Mouse (Mus musculus): ENCODE results near the gene Olfr1048. TPM values are rescaled to one million over a fixed set of nuclear protein-coding genes. Genes with fewer than 3 reads are reported as not detected.
"Not testable (repeated sequence)": the region's sequence is repeated elsewhere in the genome, so short reads cannot be mapped to it uniquely, and the experiment has no call there.

The Olfr1048 gene
- not detected in 2 replicates for polyA plus RNA-seq (2016; fragmentation: Nextera tagmentation; extraction: Ambion mirVana)

DNA sequence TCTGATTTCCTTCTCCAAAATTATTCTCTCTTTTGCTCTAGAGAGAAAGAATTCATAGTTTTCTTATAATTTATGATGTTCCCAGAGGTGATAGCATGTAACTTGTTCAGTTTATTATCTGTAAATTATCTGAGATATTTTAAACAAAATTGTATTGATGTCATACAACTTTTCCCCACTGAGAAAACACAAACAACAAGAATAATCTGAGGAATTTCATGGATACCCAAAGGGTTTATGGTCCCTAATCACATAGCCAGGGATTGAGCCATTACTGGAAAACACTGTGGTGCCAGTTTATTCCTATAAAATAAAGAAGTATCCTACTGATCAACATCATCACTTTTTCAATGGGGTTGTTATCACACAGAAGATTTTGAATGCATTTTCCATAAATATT, at the start of gene Olfr1048:
Gene Olfr1048, minus strand, starts transcription at position 101 of the 400 bp plus-strand sequence.
- DNase-seq (ENCODE audit: low spot score): no peak
- Histone ChIP-seq H3K9me3 (replicated peaks) (no peaks in the 10 kb centered on the region), H3K27me3 (ENCODE audit: low read depth, poor library complexity, severe bottlenecking) (no peaks in the 10 kb centered on the region), H3K4me1 (no peaks in the 10 kb centered on the region), H3K4me3 (no peak within 1 kb of the TSS), H3K36me3 (no peaks in the 10 kb centered on the region), H3K27ac (replicated peaks) (no peak within 1 kb of the TSS)

DNA sequence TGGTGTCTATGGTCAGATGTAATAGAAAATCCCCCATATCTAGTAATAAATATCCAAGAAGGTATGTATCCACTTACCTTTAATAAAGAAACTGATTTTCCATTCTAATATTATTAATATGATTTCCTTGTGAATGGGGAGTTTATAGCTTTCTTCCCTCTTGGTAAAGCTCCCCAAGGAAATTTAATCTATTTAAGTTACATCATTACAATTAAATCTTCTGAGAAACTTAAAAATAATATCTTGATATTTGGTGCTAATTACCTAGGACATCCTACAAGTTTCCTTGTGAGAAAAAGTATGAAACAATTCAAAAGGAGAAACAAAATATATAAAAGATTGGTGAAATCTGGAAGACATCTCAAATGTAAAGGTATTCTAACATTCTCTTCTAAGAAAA, 38.9 kb upstream of the Olfr1048 start, which contains the start of gene Olfr1051:
Gene Olfr1051, minus strand, starts transcription at position 101 of the 400 bp plus-strand sequence.
- DNase-seq (ENCODE audit: low spot score); H3K4me1 ChIP-seq; H3K27me3 ChIP-seq (ENCODE audit: low read depth, poor library complexity, severe bottlenecking); H3K9me3 ChIP-seq (replicated peaks); H3K36me3 ChIP-seq; H3K27ac ChIP-seq (replicated peaks); H3K4me3 ChIP-seq: not testable (repeated sequence)

DNA sequence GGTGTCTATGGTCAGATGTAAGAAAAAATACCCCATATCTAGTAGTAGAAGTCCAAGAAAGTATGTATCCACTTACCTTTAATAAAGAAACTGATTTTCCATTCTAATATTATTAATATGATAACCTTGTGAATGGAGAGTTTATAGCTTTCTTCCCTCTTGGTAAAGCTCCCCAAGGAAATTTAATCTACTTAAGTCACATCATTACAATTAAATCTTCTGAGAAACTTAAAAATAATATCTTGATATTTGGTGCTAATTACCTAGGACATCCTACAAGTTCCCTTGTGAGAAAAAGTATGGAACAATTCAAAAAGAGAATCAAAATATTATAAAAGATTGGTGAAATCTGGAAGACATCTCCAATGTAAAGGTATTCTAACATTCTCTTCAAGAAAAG, 18.1 kb upstream of the Olfr1048 start, which contains the start of gene Olfr1049:
Gene Olfr1049, minus strand, starts transcription at position 101 of the 400 bp plus-strand sequence.
- not testable (repeated sequence) for H3K4me3 ChIP-seq; H3K4me1 ChIP-seq; H3K9me3 ChIP-seq (replicated peaks); H3K36me3 ChIP-seq; H3K27me3 ChIP-seq (ENCODE audit: low read depth, poor library complexity, severe bottlenecking); DNase-seq (ENCODE audit: low spot score); H3K27ac ChIP-seq (replicated peaks)

DNA sequence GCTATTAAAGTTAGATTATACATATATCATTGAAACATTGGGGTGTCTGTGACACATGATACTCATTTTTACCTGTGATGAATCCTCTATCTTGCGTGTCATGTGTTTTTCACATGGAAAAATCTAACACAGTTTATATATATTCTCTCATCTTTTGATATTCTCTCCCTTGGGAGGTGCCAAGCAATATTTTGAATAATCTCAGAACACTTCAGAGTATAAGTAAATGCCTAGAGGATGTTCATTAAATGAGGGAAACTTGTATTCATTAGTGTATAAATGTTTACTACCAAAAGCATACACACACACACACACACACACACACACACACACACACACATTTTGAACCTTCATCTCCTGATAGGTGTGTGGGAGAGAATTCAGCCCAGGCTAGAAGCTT, 8.8 kb downstream of the Olfr1048 start, which contains the start of gene Olfr1047:
Gene Olfr1047, minus strand, starts transcription at position 101 of the 400 bp plus-strand sequence.
- no peaks in the 10 kb centered on the region for H3K9me3 ChIP-seq (replicated peaks)
- no peak for DNase-seq (ENCODE audit: low spot score)
- WGBS: 96% methylated on average over 1 of the region's 1 CpGs
- no peaks in the 10 kb centered on the region for H3K4me1 ChIP-seq
- no peaks in the 10 kb centered on the region for H3K27me3 ChIP-seq (ENCODE audit: low read depth, poor library complexity, severe bottlenecking)
- H3K27ac ChIP-seq (replicated peaks): no peak within 1 kb of the TSS
- H3K36me3 ChIP-seq: no peaks in the 10 kb centered on the region
- no peak within 1 kb of the TSS for H3K4me3 ChIP-seq

DNA sequence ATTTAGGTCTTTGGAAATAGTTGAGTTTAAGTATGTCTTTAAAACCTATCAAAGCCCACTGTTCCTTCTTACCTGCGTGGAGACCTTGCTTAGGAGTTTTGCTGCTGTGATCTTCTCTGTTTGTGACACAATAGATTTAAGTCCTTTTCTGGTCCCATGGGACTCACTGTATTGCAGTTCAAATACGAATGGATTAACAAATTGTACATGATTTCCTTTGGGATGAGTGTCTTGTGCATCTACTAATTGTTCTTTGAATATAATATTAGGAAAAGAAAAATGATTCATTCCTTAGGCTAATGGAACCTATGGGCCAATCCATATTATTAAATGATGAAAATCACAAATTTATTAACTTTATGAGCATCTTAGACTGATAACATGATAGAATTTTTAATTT, 20.9 kb downstream of the Olfr1048 start, which contains the start of gene Olfr1046:
Gene Olfr1046, minus strand, starts transcription at position 101 of the 400 bp plus-strand sequence.
- WGBS: 73% methylated on average over 2 of the region's 2 CpGs
- H3K27ac ChIP-seq (replicated peaks): no peak within 1 kb of the TSS
- DNase-seq (ENCODE audit: low spot score): no peak
- H3K4me1 ChIP-seq: no peaks in the 10 kb centered on the region
- H3K27me3 ChIP-seq (ENCODE audit: low read depth, poor library complexity, severe bottlenecking): no peaks in the 10 kb centered on the region
- no peaks in the 10 kb centered on the region for H3K9me3 ChIP-seq (replicated peaks)
- no peak within 1 kb of the TSS for H3K4me3 ChIP-seq
- H3K36me3 ChIP-seq: no peaks in the 10 kb centered on the region

DNA sequence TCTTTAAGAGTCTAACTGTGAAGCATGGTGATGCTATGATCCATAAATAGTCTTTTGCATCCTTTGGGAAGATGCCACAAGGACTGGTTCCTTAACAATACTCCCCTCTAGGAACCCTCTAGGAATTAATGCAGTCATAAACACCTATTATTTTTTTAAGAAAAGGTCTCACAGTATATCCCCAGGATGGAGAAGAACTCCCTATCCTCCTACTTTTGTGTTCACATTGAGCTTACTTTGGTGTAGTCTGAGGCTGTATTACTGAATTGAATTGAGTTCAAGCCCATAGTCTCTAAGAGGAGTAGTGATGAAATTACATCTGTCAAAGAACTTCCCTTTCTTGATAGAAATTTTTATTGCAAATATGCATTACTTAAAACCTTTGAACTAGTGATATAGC, 37.2 kb downstream of the Olfr1048 start, which contains the start of gene Olfr1045:
Gene Olfr1045, minus strand, starts transcription at position 101 of the 400 bp plus-strand sequence.
- Histone ChIP-seq H3K36me3 (no peaks in the 10 kb centered on the region), H3K4me1 (no peaks in the 10 kb centered on the region), H3K4me3 (no peak within 1 kb of the TSS), H3K9me3 (replicated peaks) (no peaks in the 10 kb centered on the region), H3K27me3 (ENCODE audit: low read depth, poor library complexity, severe bottlenecking) (no peaks in the 10 kb centered on the region), H3K27ac (replicated peaks) (no peak within 1 kb of the TSS)
- DNase-seq (ENCODE audit: low spot score): no peak

DNA sequence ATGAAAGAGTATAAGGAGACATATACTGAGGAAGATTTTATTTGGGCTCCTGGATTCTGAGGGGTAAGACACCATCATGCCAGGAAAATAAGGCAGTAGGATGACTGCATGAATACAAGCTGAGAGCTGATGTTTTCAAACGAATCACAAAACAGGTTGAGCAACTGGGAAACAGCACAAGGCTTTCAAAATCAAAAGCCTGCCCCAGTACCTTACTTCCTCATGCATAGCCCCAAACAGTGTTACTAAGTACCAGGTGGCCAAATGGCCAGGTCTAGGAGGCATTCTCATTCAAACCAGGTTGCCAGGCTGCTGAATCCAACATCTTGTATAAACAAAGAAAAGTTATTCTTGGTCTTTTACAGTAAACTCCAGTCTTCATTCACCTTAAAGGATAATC, 44.2 kb downstream of the Olfr1048 start:
- DNase-seq (ENCODE audit: low spot score): no peak
- Histone ChIP-seq H3K9me3 (replicated peaks) (no peaks in the 10 kb centered on the region), H3K27me3 (ENCODE audit: low read depth, poor library complexity, severe bottlenecking) (no peaks in the 10 kb centered on the region), H3K36me3 (no peaks in the 10 kb centered on the region), H3K4me3 (no peak overlapping the region), H3K27ac (replicated peaks) (no peak overlapping the region), H3K4me1 (no peaks in the 10 kb centered on the region)
- WGBS: 63% methylated on average over 1 of the region's 1 CpGs

DNA sequence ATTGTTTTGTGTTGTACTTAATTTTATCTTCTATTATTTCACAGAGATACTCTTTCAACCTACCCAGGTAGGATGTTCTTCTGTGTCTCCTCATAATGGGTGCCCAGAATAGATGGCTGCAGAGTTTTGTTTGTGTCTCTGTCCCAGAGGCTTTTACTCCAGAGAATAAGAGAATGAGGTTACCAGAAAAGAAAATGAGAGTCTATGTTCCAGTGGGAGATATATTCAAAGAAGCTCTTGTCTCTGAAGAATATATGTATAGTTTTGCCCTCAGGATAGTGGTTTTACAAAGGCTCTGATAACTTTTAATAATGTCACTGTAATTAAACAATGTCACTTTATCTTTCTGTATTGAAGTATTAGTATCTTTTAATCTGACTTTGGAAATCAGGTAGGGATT, 54.5 kb downstream of the Olfr1048 start, which contains the start of gene Olfr52:
Gene Olfr52, minus strand, starts transcription at position 101 of the 400 bp plus-strand sequence.
- Histone ChIP-seq H3K36me3 (no peaks in the 10 kb centered on the region), H3K4me3 (no peak within 1 kb of the TSS), H3K27me3 (ENCODE audit: low read depth, poor library complexity, severe bottlenecking) (no peaks in the 10 kb centered on the region), H3K4me1 (no peaks in the 10 kb centered on the region), H3K9me3 (replicated peaks) (no peaks in the 10 kb centered on the region), H3K27ac (replicated peaks) (no peak within 1 kb of the TSS)
- no peak for DNase-seq (ENCODE audit: low spot score)

Other genes starting within 250 kb of the Olfr1048 start
- gene Olfr1031, start 250.0 kb downstream of the Olfr1048 start, polyA plus RNA-seq (2016; fragmentation: Nextera tagmentation; extraction: Ambion mirVana): not detected in 2 replicates
- not detected in 2 replicates for gene Olfr1032, start 234.7 kb downstream of the Olfr1048 start, polyA plus RNA-seq (2016; fragmentation: Nextera tagmentation; extraction: Ambion mirVana)
- not detected in 2 replicates for gene Olfr1033, start 219.7 kb downstream of the Olfr1048 start, polyA plus RNA-seq (2016; fragmentation: Nextera tagmentation; extraction: Ambion mirVana)
- not detected in 2 replicates for gene Olfr1034, start 194.4 kb downstream of the Olfr1048 start, polyA plus RNA-seq (2016; fragmentation: Nextera tagmentation; extraction: Ambion mirVana)
- gene Olfr1036, start 166.3 kb downstream of the Olfr1048 start, polyA plus RNA-seq (2016; fragmentation: Nextera tagmentation; extraction: Ambion mirVana): not detected in 2 replicates
- gene Olfr1037, start 152.9 kb downstream of the Olfr1048 start, polyA plus RNA-seq (2016; fragmentation: Nextera tagmentation; extraction: Ambion mirVana): not detected in 2 replicates
- gene Olfr1039, start 104.4 kb downstream of the Olfr1048 start, polyA plus RNA-seq (2016; fragmentation: Nextera tagmentation; extraction: Ambion mirVana): not detected in 2 replicates
- not detected in 2 replicates for gene Olfr1040, start 93.6 kb downstream of the Olfr1048 start, polyA plus RNA-seq (2016; fragmentation: Nextera tagmentation; extraction: Ambion mirVana)
- gene Olfr1042, start 78.5 kb downstream of the Olfr1048 start, polyA plus RNA-seq (2016; fragmentation: Nextera tagmentation; extraction: Ambion mirVana): not detected in 2 replicates
- not detected in 2 replicates for gene Olfr1043, start 72.8 kb downstream of the Olfr1048 start, polyA plus RNA-seq (2016; fragmentation: Nextera tagmentation; extraction: Ambion mirVana)
- gene Olfr1044, start 62.5 kb downstream of the Olfr1048 start, polyA plus RNA-seq (2016; fragmentation: Nextera tagmentation; extraction: Ambion mirVana): not detected in 2 replicates
- gene Olfr52, start 54.6 kb downstream of the Olfr1048 start, polyA plus RNA-seq (2016; fragmentation: Nextera tagmentation; extraction: Ambion mirVana): not detected in 2 replicates
- not detected in 2 replicates for gene Olfr1045, start 37.3 kb downstream of the Olfr1048 start, polyA plus RNA-seq (2016; fragmentation: Nextera tagmentation; extraction: Ambion mirVana)
- gene Olfr1046, start 21.0 kb downstream of the Olfr1048 start, polyA plus RNA-seq (2016; fragmentation: Nextera tagmentation; extraction: Ambion mirVana): not detected in 2 replicates
- not detected in 2 replicates for gene Olfr1047, start 8.9 kb downstream of the Olfr1048 start, polyA plus RNA-seq (2016; fragmentation: Nextera tagmentation; extraction: Ambion mirVana)
- not detected in 2 replicates for gene Olfr1049, start 18.0 kb upstream of the Olfr1048 start, polyA plus RNA-seq (2016; fragmentation: Nextera tagmentation; extraction: Ambion mirVana)
- not detected in 2 replicates for gene Olfr1051, start 38.8 kb upstream of the Olfr1048 start, polyA plus RNA-seq (2016; fragmentation: Nextera tagmentation; extraction: Ambion mirVana)
- gene Olfr1052, start 52.2 kb upstream of the Olfr1048 start, polyA plus RNA-seq (2016; fragmentation: Nextera tagmentation; extraction: Ambion mirVana): not detected in 2 replicates
- gene Olfr1053, start 75.0 kb upstream of the Olfr1048 start, polyA plus RNA-seq (2016; fragmentation: Nextera tagmentation; extraction: Ambion mirVana): not detected in 2 replicates
- not detected in 2 replicates for gene Olfr1054, start 95.1 kb upstream of the Olfr1048 start, polyA plus RNA-seq (2016; fragmentation: Nextera tagmentation; extraction: Ambion mirVana)
- gene Olfr1055, start 110.0 kb upstream of the Olfr1048 start, polyA plus RNA-seq (2016; fragmentation: Nextera tagmentation; extraction: Ambion mirVana): not detected in 2 replicates
- not detected in 2 replicates for gene Olfr1056, start 122.2 kb upstream of the Olfr1048 start, polyA plus RNA-seq (2016; fragmentation: Nextera tagmentation; extraction: Ambion mirVana)
- not detected in 2 replicates for gene Olfr1057, start 138.1 kb upstream of the Olfr1048 start, polyA plus RNA-seq (2016; fragmentation: Nextera tagmentation; extraction: Ambion mirVana)
- gene Olfr1058, start 148.3 kb upstream of the Olfr1048 start, polyA plus RNA-seq (2016; fragmentation: Nextera tagmentation; extraction: Ambion mirVana): not detected in 2 replicates
- gene Olfr1061, start 173.8 kb upstream of the Olfr1048 start, polyA plus RNA-seq (2016; fragmentation: Nextera tagmentation; extraction: Ambion mirVana): not detected in 2 replicates
- gene Olfr1062, start 186.5 kb upstream of the Olfr1048 start, polyA plus RNA-seq (2016; fragmentation: Nextera tagmentation; extraction: Ambion mirVana): not detected in 2 replicates
- not detected in 2 replicates for gene Olfr1065, start 210.3 kb upstream of the Olfr1048 start, polyA plus RNA-seq (2016; fragmentation: Nextera tagmentation; extraction: Ambion mirVana)
- not detected in 2 replicates for gene Olfr1066, start 216.0 kb upstream of the Olfr1048 start, polyA plus RNA-seq (2016; fragmentation: Nextera tagmentation; extraction: Ambion mirVana)
- gene Olfr228, start 247.1 kb upstream of the Olfr1048 start, polyA plus RNA-seq (2016; fragmentation: Nextera tagmentation; extraction: Ambion mirVana): not detected in 2 replicates

Measured in midbrain, embryonic 10.5 days (tissue).